Mouse (Mus musculus) olfactory bulb, adult 2 months (tissue): ENCODE results near the gene Cyp2w1.

ENCODE experiments used
- CTCF ChIP-seq: fragments of 200-500 bp; IDR thresholded peaks from 2 replicates; pipeline ENCODE4 v1.5.1; 2012; ENCODE audit warnings: low read depth, mild to moderate bottlenecking, low read length, moderate library complexity; ENCODE audit not compliant: insufficient read depth
- POLR2A ChIP-seq: fragments of 200-500 bp; IDR thresholded peaks from 2 replicates; pipeline ENCODE4 v1.6.1; 2012; ENCODE audit warnings: mild to moderate bottlenecking, low read depth, low read length, moderate library complexity; ENCODE audit not compliant: insufficient read depth

GRCm38 (mm10) chr5:139317751-139318504 is 34.5 kb upstream of the Cyp2w1 start:
- TF ChIP-seq CTCF (no peak), POLR2A (0 out of 2 replicates have a peak, but pooled peaks have one; percentile 26)
